Mouse (Mus musculus): ENCODE results near the gene Atp1b1. TPM values are rescaled to one million over a fixed set of nuclear protein-coding genes. Genes with fewer than 3 reads are reported as not detected.
A peak's percentile ranks its signal among the peaks of the same experiment; 100 is the strongest.

The Atp1b1 gene
- total RNA-seq, 2 experiments from 2014 or later = 147 to 159 TPM

DNA sequence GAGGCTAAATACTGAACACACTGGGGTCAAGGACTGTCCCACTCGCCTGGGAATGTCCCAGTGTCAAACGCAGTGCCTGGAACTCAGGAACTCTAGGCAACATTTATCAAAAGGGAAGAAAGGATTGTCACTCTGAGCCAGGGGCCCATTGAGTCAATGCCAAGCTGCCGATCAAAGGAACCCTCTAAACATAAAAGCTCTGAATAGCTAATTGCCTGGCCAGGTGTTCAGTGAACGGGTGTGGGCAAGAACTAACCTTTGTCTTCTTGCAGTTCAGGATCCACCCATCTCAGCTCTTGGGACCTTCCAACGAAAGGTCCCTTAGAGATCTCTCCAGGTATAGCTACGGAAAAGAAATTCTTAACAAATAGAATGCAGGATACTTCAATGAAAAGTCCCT lies 12.8 kb upstream of the Atp1b1 start:
- intact Hi-C loops (cut with DNase I; ENCODE audit: low total_unique reads) = no loop called here
- no peak for DNase-seq

- no peak for DNase-seq
- intact Hi-C loops (cut with DNase I; ENCODE audit: low total_unique reads) = no loop called here
Observed at GRCm38 (mm10) chr1:164468329-164468728, 10.2 kb upstream of the Atp1b1 start.

- no peak for DNase-seq
- intact Hi-C loops (cut with DNase I; ENCODE audit: low total_unique reads) = no loop called here
Observed at GRCm38 (mm10) chr1:164467406-164467805, 9.3 kb upstream of the Atp1b1 start.

DNA sequence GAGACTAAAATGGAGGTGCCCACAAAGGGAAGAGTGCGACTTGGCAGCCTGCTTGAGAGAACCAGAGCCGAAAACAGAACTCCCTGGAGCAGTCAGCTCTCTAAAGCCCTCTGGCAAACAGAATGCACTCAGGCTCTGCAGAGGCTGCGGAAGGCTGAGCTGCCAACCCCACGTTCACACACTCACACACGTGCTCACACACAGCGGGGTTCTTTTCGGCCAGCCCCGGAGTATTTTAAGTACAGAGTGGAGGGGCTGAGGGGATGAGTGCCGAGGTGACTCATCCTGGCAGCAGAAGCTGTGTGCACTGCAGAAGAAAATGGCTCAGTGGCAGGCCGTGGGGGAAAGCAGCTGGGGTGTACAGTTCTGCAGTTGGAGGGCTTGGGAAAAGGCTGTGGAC lies 3.6 kb upstream of the Atp1b1 start:
- DNase-seq = peak; percentile 64
- intact Hi-C loops (cut with DNase I; ENCODE audit: low total_unique reads) = no loop called here

- no peak for DNase-seq
- intact Hi-C loops (cut with DNase I; ENCODE audit: low total_unique reads) = no loop called here
Observed at GRCm38 (mm10) chr1:164460921-164461697, 3.0 kb upstream of the Atp1b1 start.

DNA sequence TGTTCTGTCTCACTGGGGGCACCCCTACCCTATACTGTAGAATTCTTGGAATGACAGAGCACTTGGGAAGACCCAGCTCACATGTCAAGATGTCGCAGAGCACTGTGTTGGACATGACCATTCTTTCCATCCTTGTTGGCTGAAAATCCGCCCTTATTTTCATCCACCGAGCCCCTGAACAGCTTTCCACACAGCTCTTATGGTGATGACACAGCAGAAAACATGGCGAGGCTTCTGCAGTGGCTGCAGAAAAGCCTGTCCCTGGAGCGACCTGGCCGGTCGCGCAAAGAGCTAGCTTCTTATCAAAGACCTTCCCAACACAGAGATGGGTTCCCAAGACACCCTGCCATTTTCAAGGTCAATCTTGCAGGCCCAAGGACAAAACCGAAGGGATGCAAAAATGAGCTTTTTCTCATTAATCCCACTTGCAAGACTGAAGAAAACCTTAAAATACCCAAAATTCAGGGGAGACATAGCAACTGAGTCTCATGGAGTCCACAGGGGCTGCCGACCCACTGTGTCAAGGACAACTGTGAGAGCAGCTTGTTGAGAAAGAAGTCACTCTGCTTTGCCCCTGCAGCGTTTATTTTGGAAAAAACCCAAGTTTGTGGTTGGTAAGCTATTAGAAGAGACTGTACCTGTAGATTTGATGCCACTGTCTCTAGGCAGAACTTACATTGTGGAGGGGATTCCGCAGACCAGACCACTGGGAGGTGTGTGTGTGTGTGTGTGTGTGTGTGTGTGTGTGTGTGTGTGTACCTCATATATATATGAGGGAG lies 1.2 kb upstream of the Atp1b1 start:
- DNase-seq = no peak
- intact Hi-C loops (cut with DNase I; ENCODE audit: low total_unique reads) = no loop called here

DNA sequence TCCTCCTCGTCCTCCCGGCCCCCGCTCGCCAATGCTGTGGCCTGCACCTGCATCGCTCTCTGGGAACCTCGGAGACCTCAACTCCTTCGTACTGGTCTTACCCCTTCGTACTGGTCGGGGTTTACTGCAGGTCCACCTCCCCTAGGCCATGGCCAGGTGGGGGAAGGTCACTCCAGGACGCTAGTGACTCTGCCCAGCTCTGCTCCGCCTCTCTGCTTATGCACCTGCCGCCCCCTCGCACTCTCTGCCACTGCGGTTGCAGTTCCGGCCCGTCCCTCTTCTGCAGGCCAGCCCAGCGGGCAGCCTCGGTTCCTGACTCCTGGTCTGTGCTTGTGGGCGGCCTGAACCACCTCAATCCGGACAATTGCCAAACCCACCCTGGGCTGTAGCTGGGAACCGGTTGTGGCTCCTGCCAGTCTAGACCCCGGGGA lies 481 bp upstream of the Atp1b1 start:
- peak; percentile 55 for DNase-seq
- intact Hi-C loops (cut with DNase I; ENCODE audit: low total_unique reads) = no loop called here

- DNase-seq = peak; percentile 55
- intact Hi-C loops (cut with DNase I; ENCODE audit: low total_unique reads) = no loop called here
Observed at GRCm38 (mm10) chr1:164457531-164458244, 467 bp downstream of the Atp1b1 start.

GRCm38 (mm10) chr1:164456731-164457130 lies 1.4 kb downstream of the Atp1b1 start:
- no peak for DNase-seq
- intact Hi-C loops (cut with DNase I; ENCODE audit: low total_unique reads) = no loop called here

DNA sequence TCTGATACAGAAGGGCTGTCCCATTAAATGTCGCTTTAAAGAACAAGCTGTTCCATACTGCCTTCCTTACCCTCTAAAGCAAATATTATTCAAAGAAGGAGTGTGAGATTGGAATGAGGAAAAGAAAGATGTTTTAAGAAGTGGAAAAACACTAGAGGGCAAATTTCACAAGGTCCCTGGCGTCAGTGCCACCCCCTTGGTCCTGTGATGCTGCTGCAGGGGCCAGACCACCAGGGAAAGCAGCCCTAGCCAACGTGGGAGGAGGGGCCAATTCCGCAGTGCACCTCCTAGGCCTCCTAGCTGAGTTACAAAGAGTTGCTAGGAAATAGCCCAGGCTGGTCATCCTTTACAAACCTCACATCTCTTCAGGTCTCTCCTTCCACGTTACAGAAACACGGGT lies 2.1 kb downstream of the Atp1b1 start:
- DNase-seq = no peak
- intact Hi-C loops (cut with DNase I; ENCODE audit: low total_unique reads) = no loop called here

DNA sequence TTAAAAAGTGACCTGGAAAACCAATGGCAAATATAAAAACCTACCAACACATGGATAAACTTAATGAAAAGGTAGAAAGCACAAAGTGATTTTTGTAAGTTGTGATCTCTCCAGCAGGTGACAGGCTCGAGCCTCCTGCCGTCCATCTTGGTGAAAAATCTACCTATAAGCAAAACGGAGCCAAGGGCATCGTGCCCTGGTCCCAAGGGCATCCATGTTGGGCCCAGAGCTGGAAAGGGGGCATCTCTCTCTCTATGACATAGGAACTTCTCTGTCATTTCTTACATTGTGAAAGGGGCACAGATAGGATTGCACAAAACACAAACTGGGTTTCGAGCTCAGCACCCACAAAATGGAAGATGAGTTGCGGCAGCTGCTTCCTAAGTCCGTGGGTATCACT lies 2.5 kb downstream of the Atp1b1 start:
- DNase-seq = no peak
- intact Hi-C loops (cut with DNase I; ENCODE audit: low total_unique reads) = no loop called here

DNA sequence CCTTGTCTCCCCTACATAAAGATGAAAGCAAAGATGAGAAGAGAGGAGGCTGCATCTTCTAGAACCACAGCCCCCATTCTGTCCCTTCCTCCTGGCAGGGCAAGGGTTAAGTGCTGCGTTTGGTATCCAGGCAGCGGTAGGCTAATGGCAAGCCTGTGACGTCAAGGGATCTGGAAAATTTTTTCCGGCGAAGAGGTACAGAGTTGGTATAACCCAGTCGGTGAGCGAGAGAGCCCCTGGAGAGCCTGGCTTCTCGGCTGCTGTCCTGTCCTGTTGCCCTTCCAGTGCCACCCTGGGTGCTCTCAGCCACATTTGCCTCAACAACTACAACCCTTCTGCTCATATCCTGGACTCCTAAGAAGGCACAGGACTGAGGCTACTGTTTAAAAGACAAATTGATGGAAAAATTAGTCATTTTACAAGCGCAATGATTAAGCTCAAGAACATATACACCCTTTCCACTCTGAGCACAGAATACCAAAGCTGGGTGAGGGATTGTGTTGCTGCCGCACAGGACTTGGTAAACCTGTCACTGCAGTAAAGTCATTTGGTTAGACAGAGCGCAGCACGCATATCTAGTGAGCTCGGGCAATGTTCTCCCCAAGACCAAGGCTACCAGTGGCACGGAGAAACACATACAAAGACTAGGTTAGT lies 3.3 kb downstream of the Atp1b1 start:
- intact Hi-C loops (cut with DNase I; ENCODE audit: low total_unique reads) = no loop called here
- DNase-seq = no peak

- intact Hi-C loops (cut with DNase I; ENCODE audit: low total_unique reads) = no loop called here
- DNase-seq = no peak
Observed at GRCm38 (mm10) chr1:164453739-164454138, 4.4 kb downstream of the Atp1b1 start.

- no peak for DNase-seq
- intact Hi-C loops (cut with DNase I; ENCODE audit: low total_unique reads) = no loop called here
Observed at GRCm38 (mm10) chr1:164453146-164453545, 5.0 kb downstream of the Atp1b1 start.

GRCm38 (mm10) chr1:164452580-164452979 lies 5.6 kb downstream of the Atp1b1 start:
- intact Hi-C loops (cut with DNase I; ENCODE audit: low total_unique reads) = no loop called here

GRCm38 (mm10) chr1:164451346-164451745 lies 6.8 kb downstream of the Atp1b1 start:
- intact Hi-C loops (cut with DNase I; ENCODE audit: low total_unique reads) = no loop called here
- DNase-seq = no peak

More at GRCm38 (mm10) chr1:164452580-164452979, 5.6 kb downstream of the Atp1b1 start:
- DNase-seq = no peak

DNA sequence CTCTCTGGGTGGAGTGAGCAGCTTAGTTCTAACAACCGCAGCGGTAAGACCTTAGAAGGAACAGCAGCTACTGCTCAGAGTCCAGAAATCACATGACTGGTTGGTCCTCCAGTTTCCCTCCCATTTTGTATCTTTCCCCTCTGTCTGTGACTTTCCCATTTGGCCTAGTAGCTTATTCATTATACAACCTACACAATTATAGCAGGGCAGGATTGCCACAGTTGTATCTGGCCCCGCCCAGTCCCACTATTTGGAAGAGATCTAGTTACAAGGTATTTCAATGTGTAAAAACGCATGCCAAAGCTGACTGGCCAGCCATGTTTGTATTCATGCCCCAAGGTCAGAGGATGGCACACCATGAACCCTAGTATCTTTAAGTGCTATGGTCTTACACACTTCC lies 7.5 kb downstream of the Atp1b1 start:
- intact Hi-C loops (cut with DNase I; ENCODE audit: low total_unique reads) = no loop called here

GRCm38 (mm10) chr1:164450231-164450630 lies 7.9 kb downstream of the Atp1b1 start:
- intact Hi-C loops (cut with DNase I; ENCODE audit: low total_unique reads) = no loop called here
- no peak for DNase-seq

More for the DNA sequence above, 7.5 kb downstream of the Atp1b1 start:
- DNase-seq = no peak

- DNase-seq = no peak
- intact Hi-C loops (cut with DNase I; ENCODE audit: low total_unique reads) = no loop called here
Observed at GRCm38 (mm10) chr1:164449626-164450025, 8.5 kb downstream of the Atp1b1 start.

GRCm38 (mm10) chr1:164447521-164447920 lies 10.6 kb downstream of the Atp1b1 start:
- no peak for DNase-seq
- intact Hi-C loops (cut with DNase I; ENCODE audit: low total_unique reads) = no loop called here

All from gastrocnemius, postnatal 14 days (tissue).